Mouse (Mus musculus): Measurements from ENCODE around the gene Tpbg.

- TF ChIP-seq EP300 (IDR thresholded peaks at IDR 0.05; ENCODE audit: low read depth): no peak
- no peak for TF ChIP-seq CTCF (IDR thresholded peaks at IDR 0.05; ENCODE audit: low read depth)
These were observed 35.8 kb upstream of the Tpbg start for GRCm38 (mm10) chr9:85806411-85806810.

Measured in liver, postnatal 0 days (tissue).